Mouse (Mus musculus): ENCODE data around the gene Entpd1.

GRCm38 (mm10) chr19:40632193-40632592, 20.0 kb downstream of the Entpd1 start:
- TF ChIP-seq CHD2 (IDR thresholded peaks at IDR 0.05; ENCODE audit: low read depth, low read length) (no peak), HCFC1 (IDR thresholded peaks at IDR 0.05; ENCODE audit: borderline replicate concordance, insufficient read depth, low read length) (no peak), MAFK (IDR thresholded peaks at IDR 0.05; ENCODE audit: insufficient read depth, low read depth, low read length) (no peak), ZC3H11A (IDR thresholded peaks at IDR 0.05; ENCODE audit: borderline replicate concordance, low read depth, low read length) (no peak), ZNF384 (IDR thresholded peaks at IDR 0.05; ENCODE audit: low read depth, low read length) (no peak)

Data from ES-E14 (cell line).